Mouse (Mus musculus): ENCODE results near the gene Cyp4f13. TPM values are rescaled to one million over a fixed set of nuclear protein-coding genes. Genes with fewer than 3 reads are reported as not detected.
A peak's percentile ranks its signal among the peaks of the same experiment; 100 is the strongest.

The Cyp4f13 gene
- polyA plus RNA-seq, 1 experiment = 29.1 TPM

DNA sequence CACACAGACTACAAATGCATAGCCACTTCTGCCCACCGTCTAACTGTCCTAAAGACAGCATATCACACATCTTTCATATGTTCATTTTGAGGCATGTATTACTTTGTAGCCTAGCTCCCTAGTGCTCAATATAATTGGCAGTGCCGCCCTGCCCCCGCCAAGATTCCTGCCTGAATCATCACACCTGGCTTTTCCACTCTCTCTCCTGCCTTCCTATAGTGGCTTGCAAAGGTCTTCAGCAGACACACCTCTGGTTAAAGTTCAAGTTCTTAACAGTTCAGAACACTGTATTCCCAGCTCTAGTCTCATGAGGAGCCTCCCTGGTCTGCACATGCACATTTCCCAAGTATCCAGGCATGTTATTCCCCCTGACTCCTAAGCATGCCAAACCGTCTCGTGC is 19.4 kb downstream of the Cyp4f13 start:
- H3K4me3 ChIP-seq (ENCODE audit: insufficient read depth, low read depth, low read length) = no peak overlapping the region
- H3K27ac ChIP-seq (replicated peaks; ENCODE audit: low read depth, low read length) = no peak overlapping the region
- no peaks in the 10 kb centered on the region; the same call in 1 of the 2 replicates for H3K4me1 ChIP-seq (ENCODE audit: control insufficient read depth, insufficient read depth, insufficient read length, low read length)

DNA sequence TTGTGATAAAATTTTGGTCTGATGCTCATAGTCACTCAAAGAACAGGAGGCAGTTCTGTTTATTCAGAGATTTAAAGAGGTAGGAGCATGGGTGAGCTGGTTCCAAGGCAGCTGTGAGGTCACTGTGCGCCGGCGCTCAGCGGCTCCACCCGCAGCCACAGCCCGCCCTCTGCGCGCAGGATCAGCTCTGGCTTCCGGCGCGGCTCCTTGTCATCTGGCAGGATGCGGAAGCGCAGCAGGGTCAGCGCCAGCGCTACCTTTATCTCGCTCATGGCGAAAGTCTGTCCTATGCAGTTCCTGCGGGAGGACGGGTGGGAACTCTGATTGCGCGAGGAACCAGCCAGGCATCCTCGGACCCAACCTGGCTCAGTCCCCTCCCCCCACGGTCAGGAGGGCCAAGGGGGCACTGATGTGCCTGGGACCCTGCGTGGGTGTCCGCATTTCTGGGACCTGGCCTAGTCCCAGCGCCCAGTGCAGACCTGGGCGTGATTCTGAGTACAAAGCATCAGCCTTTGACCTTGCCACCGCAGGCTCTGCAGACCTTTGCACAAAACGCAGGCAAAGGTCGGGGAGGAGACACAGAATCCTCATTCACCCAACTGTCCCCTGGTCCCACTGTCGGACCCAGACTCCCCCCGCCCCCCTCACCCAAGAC is 22.4 kb downstream of the Cyp4f13 start:
- Histone ChIP-seq H3K27ac (replicated peaks; ENCODE audit: low read depth, low read length) (peak overlapping the region; percentile 40), H3K4me3 (ENCODE audit: insufficient read depth, low read depth, low read length) (peak overlapping the region; percentile 61), H3K4me1 (ENCODE audit: control insufficient read depth, insufficient read depth, insufficient read length, low read length) (no peaks in the 10 kb centered on the region; the same call in 1 of the 2 replicates)

GRCm38 (mm10) chr17:32923681-32924080 is 23.5 kb downstream of the Cyp4f13 start:
- Histone ChIP-seq H3K4me3 (ENCODE audit: insufficient read depth, low read depth, low read length) (no peak overlapping the region), H3K4me1 (ENCODE audit: control insufficient read depth, insufficient read depth, insufficient read length, low read length) (no peaks in the 10 kb centered on the region; the same call in 1 of the 2 replicates), H3K27ac (replicated peaks; ENCODE audit: low read depth, low read length) (no peak overlapping the region)

DNA sequence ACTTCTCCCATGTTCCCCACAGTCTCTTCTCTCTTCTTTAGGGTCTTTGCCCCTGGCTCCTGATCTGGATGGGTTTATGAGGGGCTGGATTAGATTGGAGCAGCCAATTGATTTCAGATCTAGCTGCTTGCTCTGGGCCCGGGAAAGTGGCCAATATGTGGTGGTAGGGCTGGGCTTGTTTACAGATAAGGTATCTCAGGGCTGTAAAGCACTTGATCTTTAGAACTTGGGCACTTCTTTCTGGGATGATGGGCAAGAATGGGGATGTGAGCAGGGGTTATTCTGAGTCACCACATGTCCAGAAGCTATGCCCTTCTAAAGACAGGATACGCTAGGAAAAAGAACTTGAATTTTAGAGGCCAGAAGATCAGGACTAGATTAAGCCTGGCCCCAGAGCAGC is 28.1 kb downstream of the Cyp4f13 start:
- no peak overlapping the region for H3K4me3 ChIP-seq (ENCODE audit: insufficient read depth, low read depth, low read length)
- H3K4me1 ChIP-seq (ENCODE audit: control insufficient read depth, insufficient read depth, insufficient read length, low read length) = no peaks in the 10 kb centered on the region
- no peak overlapping the region for H3K27ac ChIP-seq (replicated peaks; ENCODE audit: low read depth, low read length)

DNA sequence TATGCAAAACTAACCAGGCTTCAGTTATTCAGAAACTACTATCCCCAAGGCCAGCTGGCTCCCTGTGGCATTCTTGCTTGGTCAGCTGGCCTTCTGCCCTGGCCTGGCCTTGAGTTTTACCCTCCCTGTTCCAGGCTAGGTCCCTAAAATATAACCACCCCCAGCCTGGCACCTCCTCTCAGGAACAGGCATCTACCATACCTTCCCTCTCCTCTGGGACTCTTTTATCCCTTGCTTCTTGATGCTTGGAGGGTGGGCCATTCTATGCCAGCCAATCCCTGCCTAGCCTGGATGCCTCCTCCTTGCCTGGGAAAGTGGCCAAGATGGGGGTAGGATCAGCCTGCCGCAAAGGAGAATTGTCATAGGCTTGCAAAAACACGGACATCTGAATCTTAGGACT is 30.1 kb downstream of the Cyp4f13 start, which contains the start of gene Cyp4f14:
Gene Cyp4f14, minus strand, starts transcription at position 212 of the 400 bp plus-strand sequence.
- no peak within 1 kb of the TSS for H3K4me3 ChIP-seq (ENCODE audit: insufficient read depth, low read depth, low read length)
- no peaks in the 10 kb centered on the region for H3K4me1 ChIP-seq (ENCODE audit: control insufficient read depth, insufficient read depth, insufficient read length, low read length)
- no peak within 1 kb of the TSS for H3K27ac ChIP-seq (replicated peaks; ENCODE audit: low read depth, low read length)

DNA sequence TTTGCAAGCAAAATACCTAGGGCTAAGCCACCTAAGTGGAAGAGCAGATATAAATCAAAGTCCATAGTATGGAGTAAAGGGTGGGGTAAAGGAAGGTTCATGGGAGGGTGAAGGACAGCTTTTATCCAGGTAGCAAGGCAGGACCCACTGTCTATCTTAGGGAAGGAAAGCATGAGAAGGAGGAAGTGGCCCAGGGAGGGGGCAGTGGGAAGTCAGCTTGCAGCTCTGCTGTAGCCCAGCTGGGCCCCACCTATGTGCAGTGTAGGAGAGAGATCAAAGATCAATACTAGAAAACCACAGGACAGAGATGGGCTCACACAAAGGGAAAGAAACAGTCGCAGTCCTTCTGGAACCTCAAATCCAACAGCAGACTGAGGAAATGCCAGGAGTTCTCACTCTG is 31.1 kb downstream of the Cyp4f13 start:
- Histone ChIP-seq H3K4me3 (ENCODE audit: insufficient read depth, low read depth, low read length) (no peak overlapping the region), H3K27ac (replicated peaks; ENCODE audit: low read depth, low read length) (no peak overlapping the region), H3K4me1 (ENCODE audit: control insufficient read depth, insufficient read depth, insufficient read length, low read length) (no peaks in the 10 kb centered on the region)

GRCm38 (mm10) chr17:32906172-32906571 is 41.0 kb downstream of the Cyp4f13 start:
- Histone ChIP-seq H3K27ac (replicated peaks; ENCODE audit: low read depth, low read length) (no peak overlapping the region), H3K4me1 (ENCODE audit: control insufficient read depth, insufficient read depth, insufficient read length, low read length) (no peaks in the 10 kb centered on the region), H3K4me3 (ENCODE audit: insufficient read depth, low read depth, low read length) (no peak overlapping the region)

GRCm38 (mm10) chr17:32905239-32905638 is 42.0 kb downstream of the Cyp4f13 start:
- no peak overlapping the region for H3K27ac ChIP-seq (replicated peaks; ENCODE audit: low read depth, low read length)
- H3K4me3 ChIP-seq (ENCODE audit: insufficient read depth, low read depth, low read length) = no peak overlapping the region
- no peaks in the 10 kb centered on the region for H3K4me1 ChIP-seq (ENCODE audit: control insufficient read depth, insufficient read depth, insufficient read length, low read length)

GRCm38 (mm10) chr17:32904414-32904813 is 42.8 kb downstream of the Cyp4f13 start:
- Histone ChIP-seq H3K4me1 (ENCODE audit: control insufficient read depth, insufficient read depth, insufficient read length, low read length) (no peaks in the 10 kb centered on the region), H3K27ac (replicated peaks; ENCODE audit: low read depth, low read length) (no peak overlapping the region), H3K4me3 (ENCODE audit: insufficient read depth, low read depth, low read length) (no peak overlapping the region)

GRCm38 (mm10) chr17:32901751-32902525 is 45.3 kb downstream of the Cyp4f13 start:
- Histone ChIP-seq H3K4me1 (ENCODE audit: control insufficient read depth, insufficient read depth, insufficient read length, low read length) (no peaks in the 10 kb centered on the region), H3K27ac (replicated peaks; ENCODE audit: low read depth, low read length) (no peak overlapping the region), H3K4me3 (ENCODE audit: insufficient read depth, low read depth, low read length) (no peak overlapping the region)

DNA sequence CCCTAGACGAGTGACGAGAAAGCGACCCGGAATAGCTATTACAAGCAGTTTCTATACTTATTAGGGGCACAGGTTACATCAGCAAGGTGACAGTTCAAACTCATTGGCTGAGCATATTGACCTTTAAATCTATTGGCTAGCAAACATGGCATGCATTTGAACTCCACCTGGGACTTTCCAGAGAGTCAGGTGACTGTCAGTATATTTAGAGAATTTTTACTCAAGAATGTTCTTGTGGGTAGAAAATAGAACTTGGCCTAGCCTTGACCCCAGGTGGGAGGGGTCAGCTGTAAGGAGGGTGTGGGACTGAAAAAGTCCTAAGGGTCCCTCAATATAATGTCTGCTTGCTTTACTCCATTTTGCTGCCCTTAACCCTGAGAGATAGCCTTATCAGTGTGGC is 51.8 kb downstream of the Cyp4f13 start:
- Histone ChIP-seq H3K4me1 (ENCODE audit: control insufficient read depth, insufficient read depth, insufficient read length, low read length) (peaks cover under 1% of the 10 kb centered on the region; the same call in 1 of the 2 replicates), H3K4me3 (ENCODE audit: insufficient read depth, low read depth, low read length) (no peak overlapping the region), H3K27ac (replicated peaks; ENCODE audit: low read depth, low read length) (no peak overlapping the region)

DNA sequence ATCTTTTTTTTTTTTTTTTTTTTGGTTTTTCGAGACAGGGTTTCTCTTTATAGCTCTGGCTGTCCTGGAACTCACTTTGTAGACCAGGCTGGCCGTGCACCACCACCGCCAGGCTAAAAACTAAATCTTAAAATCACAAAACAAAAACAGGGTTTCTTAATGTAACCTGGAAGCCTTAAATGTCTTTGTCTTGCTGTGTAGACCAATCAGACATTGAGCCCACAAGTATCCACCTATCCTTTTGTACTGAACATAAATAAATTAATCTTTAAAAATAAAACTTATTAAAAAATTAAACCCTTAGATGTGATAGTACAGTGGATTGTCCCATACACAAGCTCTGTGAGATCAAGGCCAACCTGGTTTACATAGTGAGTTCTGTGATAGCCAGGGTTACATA is 53.3 kb downstream of the Cyp4f13 start:
- Histone ChIP-seq H3K4me1 (ENCODE audit: control insufficient read depth, insufficient read depth, insufficient read length, low read length) (peaks cover 9% of the 10 kb centered on the region; the same call in 1 of the 2 replicates), H3K27ac (replicated peaks; ENCODE audit: low read depth, low read length) (no peak overlapping the region), H3K4me3 (ENCODE audit: insufficient read depth, low read depth, low read length) (no peak overlapping the region)

DNA sequence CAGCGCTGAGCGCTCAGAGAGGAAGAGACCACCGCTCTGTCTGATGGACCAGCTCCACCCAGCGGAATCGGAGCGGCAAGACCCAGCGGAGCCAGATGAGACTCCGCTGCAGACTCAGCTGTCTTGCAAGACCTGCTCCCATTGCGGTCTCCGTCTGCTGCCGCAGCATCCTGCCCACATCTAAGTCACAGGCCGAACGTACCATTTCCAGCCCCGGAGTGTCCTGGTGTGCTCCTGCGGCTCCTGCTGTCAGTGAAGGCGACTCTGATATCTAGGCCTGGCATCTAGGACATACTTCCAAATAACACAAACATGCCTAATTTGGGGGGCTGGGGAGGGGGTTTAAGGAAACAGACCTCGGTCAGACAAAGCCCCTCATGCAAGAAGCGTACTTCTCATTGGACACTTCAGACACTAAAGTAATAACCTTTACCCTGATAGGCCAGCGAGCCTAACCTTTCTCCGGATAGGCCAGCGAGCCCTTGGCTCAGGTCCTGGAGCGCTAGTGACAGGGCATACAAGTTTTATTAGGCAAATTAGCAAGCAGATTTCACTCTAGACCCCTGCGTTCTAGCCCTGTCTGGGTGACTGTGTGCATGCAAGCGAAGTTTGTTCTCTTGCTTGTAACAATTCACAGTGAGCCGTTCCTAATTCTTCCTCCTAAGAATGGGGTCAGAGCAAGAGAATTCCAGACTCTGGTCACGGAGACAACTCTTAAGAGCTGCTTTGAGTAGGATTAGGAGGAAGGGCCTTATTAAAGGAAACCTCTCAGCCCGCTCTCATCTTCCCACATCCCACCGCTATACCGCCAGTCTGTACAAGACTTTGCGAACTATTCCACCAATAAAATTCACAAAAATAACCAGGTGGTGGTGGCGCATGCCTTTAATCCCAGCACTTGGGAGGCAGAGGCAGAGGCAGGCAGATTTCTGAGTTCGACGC is 55.7 kb downstream of the Cyp4f13 start, which contains the start of gene Zfp870:
Gene Zfp870, minus strand, starts transcription at position 404 of the 942 bp plus-strand sequence.
- Histone ChIP-seq H3K27ac (replicated peaks; ENCODE audit: low read depth, low read length) (peak within 1 kb of the TSS; percentile 87), H3K4me1 (ENCODE audit: control insufficient read depth, insufficient read depth, insufficient read length, low read length) (peaks cover 9% of the 10 kb centered on the region; the same call in 1 of the 2 replicates)

DNA sequence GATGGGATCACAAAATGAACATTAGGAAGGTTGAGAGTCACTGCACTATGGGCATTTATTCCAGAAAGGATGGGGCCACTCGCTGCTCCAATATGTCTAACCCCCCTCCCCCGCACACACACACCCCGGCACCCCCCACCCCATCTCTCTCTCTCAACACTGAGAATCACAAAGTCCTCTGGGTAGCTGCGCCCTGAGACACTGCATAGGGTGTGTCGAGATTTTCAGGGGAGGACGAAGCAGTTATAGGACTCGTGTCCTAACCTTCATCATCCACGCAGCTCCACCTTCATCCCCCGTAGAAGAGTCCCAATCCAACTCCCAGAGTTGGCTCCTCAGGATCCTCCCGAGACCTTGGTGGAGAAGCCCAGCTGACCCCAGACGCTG is 56.4 kb downstream of the Cyp4f13 start:
- Histone ChIP-seq H3K4me3 (ENCODE audit: insufficient read depth, low read depth, low read length) (peak overlapping the region; percentile 75), H3K27ac (replicated peaks; ENCODE audit: low read depth, low read length) (0 out of 2 replicates have a peak overlapping the region, but pooled peaks have one; percentile 40), H3K4me1 (ENCODE audit: control insufficient read depth, insufficient read depth, insufficient read length, low read length) (peaks cover 9% of the 10 kb centered on the region; the same call in 1 of the 2 replicates)

More for the DNA sequence above, 55.7 kb downstream of the Cyp4f13 start, which contains the start of gene Zfp870:
- peak within 1 kb of the TSS; percentile 75 for H3K4me3 ChIP-seq (ENCODE audit: insufficient read depth, low read depth, low read length)

Data from brown adipose tissue, adult 24 weeks (tissue).